Mouse (Mus musculus): ENCODE results near the gene Rufy1. TPM values are rescaled to one million over a fixed set of nuclear protein-coding genes. Genes with fewer than 3 reads are reported as not detected.

Rufy1 gene
- total and polyA plus RNA-seq, 3 experiments: 26.0 to 30.4 (median 27.6) TPM

GRCm38 (mm10) chr11:50421461-50421860 is 9.5 kb downstream of the Rufy1 start:
- Histone ChIP-seq H3K9ac (ENCODE audit: low read depth, low read length) (no peak overlapping the region), H3K79me2 (replicated peaks; ENCODE audit: control insufficient read depth, insufficient read depth, low read length) (no peaks in the 10 kb centered on the region), H3K27ac (no peak overlapping the region), H3K4me1 (ENCODE audit: control insufficient read depth, insufficient read depth, low read length) (no peaks in the 10 kb centered on the region), H3K27me3 (ENCODE audit: control insufficient read depth, insufficient read depth, low read length) (no peaks in the 10 kb centered on the region), H3K36me3 (ENCODE audit: control insufficient read depth, insufficient read depth, low read length) (no peaks in the 10 kb centered on the region), H3K4me3 (no peak overlapping the region)
- TF ChIP-seq EP300 (IDR thresholded peaks at IDR 0.05; ENCODE audit: insufficient read depth, low read depth, low read length) (no peak), CTCF (IDR thresholded peaks at IDR 0.05) (no peak), POLR2A (IDR thresholded peaks at IDR 0.05; ENCODE audit: insufficient read depth, low read depth, low read length) (no peak)
- WGBS: 75% methylated on average over 5 of the region's 5 CpGs
- DNase-seq: no peak
- intact Hi-C loops (cut with DNase I): no loop called here

DNA sequence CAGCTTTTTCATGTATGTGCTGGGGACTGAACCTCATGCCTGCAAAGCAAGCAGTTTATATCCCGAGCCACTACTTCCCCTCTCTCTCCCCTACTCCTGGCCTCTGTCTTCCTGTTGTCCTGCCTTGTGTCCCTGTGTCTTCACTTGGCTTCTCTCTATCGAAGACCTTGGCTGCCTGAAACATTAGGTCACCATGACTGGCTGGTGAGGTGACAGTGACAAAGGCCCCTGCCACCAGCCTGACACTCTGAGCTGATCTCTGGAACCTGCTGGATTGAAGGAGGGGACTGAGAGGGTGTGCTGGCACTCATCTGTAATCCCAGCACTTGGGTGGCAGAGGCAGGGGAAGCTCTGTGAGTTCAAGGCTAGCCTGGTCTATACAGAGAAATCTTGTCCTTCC is 13.1 kb downstream of the Rufy1 start:
- no peak for DNase-seq
- H3K4me3 ChIP-seq: no peak overlapping the region
- H3K79me2 ChIP-seq (replicated peaks; ENCODE audit: control insufficient read depth, insufficient read depth, low read length): no peaks in the 10 kb centered on the region
- H3K4me1 ChIP-seq (ENCODE audit: control insufficient read depth, insufficient read depth, low read length): no peaks in the 10 kb centered on the region
- no peak overlapping the region for H3K9ac ChIP-seq (ENCODE audit: low read depth, low read length)
- no peak overlapping the region for H3K27ac ChIP-seq
- TF ChIP-seq EP300 (IDR thresholded peaks at IDR 0.05; ENCODE audit: insufficient read depth, low read depth, low read length) (no peak), POLR2A (IDR thresholded peaks at IDR 0.05; ENCODE audit: insufficient read depth, low read depth, low read length) (no peak), CTCF (IDR thresholded peaks at IDR 0.05) (no peak)
- H3K36me3 ChIP-seq (ENCODE audit: control insufficient read depth, insufficient read depth, low read length): no peaks in the 10 kb centered on the region
- 41% methylated on average over 2 of the region's 2 CpGs for WGBS
- H3K27me3 ChIP-seq (ENCODE audit: control insufficient read depth, insufficient read depth, low read length): no peaks in the 10 kb centered on the region
- intact Hi-C loops (cut with DNase I): no loop called here

DNA sequence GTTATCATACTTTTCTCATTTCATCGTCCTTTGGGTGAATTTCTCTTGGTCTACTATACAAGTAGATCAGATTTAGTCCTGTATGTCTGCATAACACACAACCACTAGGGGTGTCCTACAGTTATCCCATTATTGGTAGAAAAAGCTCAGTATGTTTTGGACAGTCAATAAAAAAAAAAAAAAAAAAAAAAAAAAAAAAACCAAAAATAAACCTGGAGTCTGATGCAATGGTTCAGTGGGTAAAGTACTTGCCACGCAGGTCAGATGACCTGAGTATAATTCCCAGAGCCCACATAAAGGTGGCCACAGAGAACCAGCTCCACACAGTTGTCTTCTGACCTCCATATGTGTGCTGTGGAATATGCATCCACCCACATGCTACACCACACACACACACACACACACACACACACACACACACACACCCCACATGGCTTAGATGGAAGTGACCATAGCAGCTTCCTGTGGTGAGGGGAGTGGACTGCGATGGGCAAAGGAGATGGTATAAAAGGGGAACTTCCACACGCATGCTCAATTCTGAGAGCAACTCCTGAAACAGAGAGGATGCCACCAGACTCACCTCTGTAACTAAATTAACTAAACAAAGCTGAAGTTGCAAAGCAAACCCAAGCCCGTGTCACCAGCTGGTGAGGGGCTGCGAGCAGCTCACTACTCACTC is 15.2 kb downstream of the Rufy1 start:
- intact Hi-C loops (cut with DNase I): no loop called here
- Histone ChIP-seq H3K4me1 (ENCODE audit: control insufficient read depth, insufficient read depth, low read length) (no peaks in the 10 kb centered on the region), H3K27me3 (ENCODE audit: control insufficient read depth, insufficient read depth, low read length) (no peaks in the 10 kb centered on the region), H3K36me3 (ENCODE audit: control insufficient read depth, insufficient read depth, low read length) (no peaks in the 10 kb centered on the region), H3K9ac (ENCODE audit: low read depth, low read length) (no peak overlapping the region), H3K27ac (no peak overlapping the region), H3K4me3 (no peak overlapping the region), H3K79me2 (replicated peaks; ENCODE audit: control insufficient read depth, insufficient read depth, low read length) (no peaks in the 10 kb centered on the region)
- no peak for TF ChIP-seq CTCF (IDR thresholded peaks at IDR 0.05)
- no peak for TF ChIP-seq EP300 (IDR thresholded peaks at IDR 0.05; ENCODE audit: insufficient read depth, low read depth, low read length)
- 88% methylated on average over 6 of the region's 6 CpGs for WGBS
- DNase-seq: no peak

GRCm38 (mm10) chr11:50407235-50407634 is 23.7 kb downstream of the Rufy1 start:
- H3K4me3 ChIP-seq: no peak overlapping the region
- no peaks in the 10 kb centered on the region for H3K79me2 ChIP-seq (replicated peaks; ENCODE audit: control insufficient read depth, insufficient read depth, low read length)
- peaks cover 2% of the 10 kb centered on the region; the same call in 1 of the 2 replicates for H3K36me3 ChIP-seq (ENCODE audit: control insufficient read depth, insufficient read depth, low read length)
- intact Hi-C loops (cut with DNase I): no loop called here
- peaks cover 2% of the 10 kb centered on the region; the same call in 1 of the 2 replicates for H3K4me1 ChIP-seq (ENCODE audit: control insufficient read depth, insufficient read depth, low read length)
- no peaks in the 10 kb centered on the region for H3K27me3 ChIP-seq (ENCODE audit: control insufficient read depth, insufficient read depth, low read length)
- WGBS: 67% methylated on average over 6 of the region's 6 CpGs
- H3K9ac ChIP-seq (ENCODE audit: low read depth, low read length): no peak overlapping the region
- TF ChIP-seq EP300 (IDR thresholded peaks at IDR 0.05; ENCODE audit: insufficient read depth, low read depth, low read length) (no peak), POLR2A (IDR thresholded peaks at IDR 0.05; ENCODE audit: insufficient read depth, low read depth, low read length) (no peak), CTCF (IDR thresholded peaks at IDR 0.05) (no peak)
- H3K27ac ChIP-seq: no peak overlapping the region
- no peak for DNase-seq

GRCm38 (mm10) chr11:50403367-50404014 is 27.4 kb downstream of the Rufy1 start:
- H3K27ac ChIP-seq: peak overlapping the region; percentile 20; the same call in 1 of the 2 replicates
- no peaks in the 10 kb centered on the region for H3K79me2 ChIP-seq (replicated peaks; ENCODE audit: control insufficient read depth, insufficient read depth, low read length)
- TF ChIP-seq POLR2A (IDR thresholded peaks at IDR 0.05; ENCODE audit: insufficient read depth, low read depth, low read length) (no peak), EP300 (IDR thresholded peaks at IDR 0.05; ENCODE audit: insufficient read depth, low read depth, low read length) (no peak), CTCF (IDR thresholded peaks at IDR 0.05) (no peak)
- H3K4me1 ChIP-seq (ENCODE audit: control insufficient read depth, insufficient read depth, low read length): peaks cover 2% of the 10 kb centered on the region; the same call in 1 of the 2 replicates
- H3K4me3 ChIP-seq: no peak overlapping the region
- 48% methylated on average over 10 of the region's 10 CpGs for WGBS
- H3K27me3 ChIP-seq (ENCODE audit: control insufficient read depth, insufficient read depth, low read length): no peaks in the 10 kb centered on the region
- no peak overlapping the region for H3K9ac ChIP-seq (ENCODE audit: low read depth, low read length)
- peaks cover 2% of the 10 kb centered on the region; the same call in 1 of the 2 replicates for H3K36me3 ChIP-seq (ENCODE audit: control insufficient read depth, insufficient read depth, low read length)
- peak; percentile 53 to 55 for DNase-seq
- intact Hi-C loops (cut with DNase I): no loop called here

GRCm38 (mm10) chr11:50402481-50402880 is 28.4 kb downstream of the Rufy1 start:
- Histone ChIP-seq H3K36me3 (ENCODE audit: control insufficient read depth, insufficient read depth, low read length) (peaks cover 2% of the 10 kb centered on the region; the same call in 1 of the 2 replicates), H3K4me3 (no peak overlapping the region), H3K4me1 (ENCODE audit: control insufficient read depth, insufficient read depth, low read length) (peaks cover 2% of the 10 kb centered on the region; the same call in 1 of the 2 replicates), H3K9ac (ENCODE audit: low read depth, low read length) (no peak overlapping the region), H3K79me2 (replicated peaks; ENCODE audit: control insufficient read depth, insufficient read depth, low read length) (no peaks in the 10 kb centered on the region), H3K27me3 (ENCODE audit: control insufficient read depth, insufficient read depth, low read length) (no peaks in the 10 kb centered on the region), H3K27ac (no peak overlapping the region)
- intact Hi-C loops (cut with DNase I): no loop called here
- WGBS: 85% methylated on average over 3 of the region's 3 CpGs
- TF ChIP-seq POLR2A (IDR thresholded peaks at IDR 0.05; ENCODE audit: insufficient read depth, low read depth, low read length) (no peak), EP300 (IDR thresholded peaks at IDR 0.05; ENCODE audit: insufficient read depth, low read depth, low read length) (no peak), CTCF (IDR thresholded peaks at IDR 0.05) (no peak)
- DNase-seq: no peak
